ENCODE assay signal across 16 mouse cellular contexts in the genomic region with DNA sequence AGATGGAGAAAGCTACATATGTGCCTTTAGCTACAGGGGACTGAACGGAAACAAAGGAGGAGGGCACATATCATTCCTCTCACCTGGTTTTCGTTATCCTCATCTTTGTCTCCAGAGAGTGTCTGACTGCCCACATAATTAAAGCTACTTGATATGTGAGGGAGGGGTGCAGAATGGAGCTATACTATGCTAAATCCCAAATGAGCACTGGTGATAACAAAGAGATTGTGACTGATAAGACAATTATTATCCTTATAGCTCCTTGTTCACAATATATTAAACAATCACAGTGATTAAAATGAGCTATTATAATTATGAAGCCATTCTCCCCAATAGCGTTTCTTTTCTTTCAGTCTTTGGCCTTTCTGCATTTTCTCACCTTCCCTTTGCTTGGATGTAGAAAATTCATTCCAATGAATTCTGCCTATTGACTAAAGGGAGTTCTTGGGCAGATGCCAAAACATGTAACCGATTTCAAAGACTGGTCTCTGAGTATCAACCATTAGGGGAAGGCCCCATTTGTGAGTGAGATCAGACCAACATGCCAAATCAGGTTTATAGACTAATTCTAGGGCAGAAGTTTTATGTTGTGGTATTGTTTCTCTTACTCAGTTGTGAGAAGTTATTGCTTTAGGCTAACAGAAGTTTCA.
"Had no signal": no experiment of that assay in that cellular context is flagged by ENCODE, and none has a peak within 500 bp of the region (broad histone marks: within the 10 kb centered on the region; RNA-seq: fewer than 3 reads in every experiment).

No protein-coding gene starts in this region.

- H3K27me3 ChIP-seq: limb, embryonic 12.5 days; liver, embryonic 13.5 days; lung, embryonic 15.5 days; megakaryocyte, embryonic 14.5 days; stomach, embryonic 15.5 days had no signal

- H3K27ac ChIP-seq: kidney, postnatal 0 days; limb, embryonic 12.5 days; liver, embryonic 13.5 days; lung, embryonic 15.5 days; macrophage; stomach, embryonic 15.5 days had no signal

- ATAC-seq: liver, postnatal 0 days had no signal

- H3K9me3 ChIP-seq: limb, embryonic 12.5 days; liver, embryonic 13.5 days; lung, embryonic 15.5 days; megakaryocyte, embryonic 14.5 days; stomach, embryonic 15.5 days had no signal

- DNase-seq: kidney, adult 9 months; kidney, postnatal 36 days; liver; liver, embryonic 13.5 days; liver, postnatal 0 days; lung, postnatal 14 days; retina, postnatal 1 day; thymus, adult 2 months; thymus, postnatal 25 days had no signal

- H3K9ac ChIP-seq: limb, embryonic 12.5 days; liver, embryonic 13.5 days; liver, postnatal 0 days; lung, embryonic 15.5 days; stomach, embryonic 15.5 days had no signal

- H3K4me3 ChIP-seq: limb, embryonic 12.5 days; liver, embryonic 13.5 days; lung, embryonic 15.5 days; megakaryocyte, embryonic 14.5 days; myocyte; stomach, embryonic 15.5 days had no signal

- H3K4me2 ChIP-seq: limb, embryonic 12.5 days; liver, embryonic 13.5 days; lung, embryonic 15.5 days; stomach, embryonic 15.5 days had no signal

- H3K4me1 ChIP-seq: limb, embryonic 12.5 days; liver, embryonic 13.5 days; lung, embryonic 15.5 days; megakaryocyte, embryonic 14.5 days; stomach, embryonic 15.5 days had no signal

- H3K36me3 ChIP-seq: limb, embryonic 12.5 days; liver, embryonic 13.5 days; lung, embryonic 15.5 days; stomach, embryonic 15.5 days had no signal
